Mouse (Mus musculus) liver, embryonic 11.5 days (tissue): ENCODE data around the gene Stra6. TPM values are rescaled to one million over a fixed set of nuclear protein-coding genes. Genes with fewer than 3 reads are reported as not detected.
A peak's percentile ranks its signal among the peaks of the same experiment; 100 is the strongest.

Experiments
- ATAC-seq: fragments of 200-750 bp; cut with Nextera tagmentation; replicated peaks from 2 replicates; pipeline ENCODE4 v1.8.0; 2017; ENCODE audit warnings: moderate number of reproducible peaks, mild to moderate bottlenecking, moderate TSS enrichment, moderate library complexity; ENCODE audit not compliant: low FRiP score
- DNase-seq: peaks from one replicate; pipeline ENCODE4 v3.0.0-alpha.2; 2017; ENCODE audit warnings: low spot score
- H3K27ac ChIP-seq: fragments of 300-500 bp; sonication (generic); 2 replicates; pipeline ENCODE4 v1.5.1; 2014; ENCODE audit warnings: mild to moderate bottlenecking, low read depth, low read length, control low read depth
- H3K27me3 ChIP-seq: fragments of 300-500 bp; sonication (generic); replicated peaks from 2 replicates; pipeline ENCODE4 v1.6.1; 2014; ENCODE audit warnings: low read length, mixed read lengths; ENCODE audit not compliant: control insufficient read depth, insufficient read depth
- H3K36me3 ChIP-seq: fragments of 300-500 bp; sonication (generic); 2 replicates; pipeline ENCODE4 v1.6.1; 2014; ENCODE audit warnings: mild to moderate bottlenecking, low read length, moderate library complexity, mixed read lengths; ENCODE audit not compliant: control insufficient read depth, insufficient read depth
- H3K4me1 ChIP-seq: fragments of 300-500 bp; sonication (generic); replicated peaks from 2 replicates; pipeline ENCODE4 v1.6.1; 2014; ENCODE audit warnings: low read length, mixed read lengths; ENCODE audit not compliant: control insufficient read depth, insufficient read depth
- H3K4me2 ChIP-seq: fragments of 300-500 bp; sonication (generic); 2 replicates; pipeline ENCODE4 v1.6.1; 2014; ENCODE audit warnings: mild to moderate bottlenecking, control low read depth, moderate library complexity
- H3K4me3 ChIP-seq: fragments of 300-500 bp; sonication (generic); 2 replicates; pipeline ENCODE4 v1.5.1; 2014; ENCODE audit warnings: low read depth, low read length, control low read depth
- H3K9ac ChIP-seq: fragments of 300-500 bp; sonication (generic); 2 replicates; pipeline ENCODE4 v1.6.1; 2014; ENCODE audit warnings: low read depth, low read length, control low read depth
- H3K9me3 ChIP-seq: fragments of 300-500 bp; sonication (generic); 2 replicates; pipeline ENCODE4 v1.6.1; 2016; ENCODE audit warnings: low read length, inconsistent platforms, mixed read lengths; ENCODE audit not compliant: control insufficient read depth
- whole genome bisulfite sequencing: fragments of 180-500 bp; shearing (Covaris S2); extraction: QIAGEN DNeasy Blood & Tissue Kit; methylation state at CpG from one replicate; pipeline ENCODE4 v1.1.7; 2014; 5-methylcytosine and 5-hydroxymethylcytosine counted together
- polyA plus RNA-seq: library from polyadenylated mRNA; unstranded; fragments of >200 nt; fragmentation: Nextera tagmentation; extraction: Ambion mirVana; gene quantifications from 2 replicates; pipeline ENCODE4 v1.2.1, GENCODE M21; 2014

Gene Stra6
- polyA plus RNA-seq, 1 experiment from 2014 or later, result 7.2 TPM

DNA sequence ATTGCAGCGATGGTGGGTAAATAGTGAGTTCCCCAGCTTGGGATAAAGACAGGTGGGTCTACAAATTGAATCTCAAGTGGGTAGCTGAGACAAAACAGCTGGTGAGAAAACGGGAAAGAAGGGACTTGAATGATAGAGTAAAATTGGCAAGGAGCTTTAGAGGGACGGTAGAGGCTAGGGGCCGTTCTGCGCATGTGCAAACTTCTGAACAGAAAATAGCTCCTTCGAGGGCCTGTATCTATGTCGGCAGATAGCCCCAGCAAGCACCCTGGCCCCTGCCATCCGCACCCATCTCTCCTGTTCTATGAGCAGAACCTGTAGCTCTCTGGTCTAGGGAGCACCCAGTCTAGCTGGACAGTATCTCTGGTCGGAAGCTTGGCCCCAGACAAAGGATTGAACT, 130.6 kb downstream of the Stra6 start:
- H3K4me1 ChIP-seq, result peaks cover 8% of the 10 kb centered on the region
- no peaks in the 10 kb centered on the region for H3K9me3 ChIP-seq
- no peaks in the 10 kb centered on the region for H3K36me3 ChIP-seq
- no peak for DNase-seq
- peaks cover 58% of the 10 kb centered on the region for H3K27me3 ChIP-seq
- 58% methylated on average over 9 of the region's 9 CpGs for WGBS
- H3K4me2 ChIP-seq, result no peak overlapping the region
- H3K9ac ChIP-seq, result no peak overlapping the region
- no peak overlapping the region for H3K27ac ChIP-seq
- no peak for ATAC-seq
- no peak overlapping the region for H3K4me3 ChIP-seq

- DNase-seq, result no peak
- Histone ChIP-seq H3K4me1 (peaks cover 8% of the 10 kb centered on the region), H3K36me3 (no peaks in the 10 kb centered on the region), H3K4me2 (no peak overlapping the region), H3K27ac (no peak overlapping the region), H3K9me3 (no peaks in the 10 kb centered on the region), H3K27me3 (peaks cover 73% of the 10 kb centered on the region), H3K9ac (no peak overlapping the region), H3K4me3 (no peak overlapping the region)
- ATAC-seq, result no peak
- WGBS, result 13% methylated on average over 1 of the region's 1 CpGs
Measured at GRCm38 (mm10) chr9:58195671-58196070, 132.1 kb downstream of the Stra6 start.

GRCm38 (mm10) chr9:58196141-58196540, 132.6 kb downstream of the Stra6 start:
- DNase-seq (no peak), ATAC-seq (no peak)
- Histone ChIP-seq H3K4me2 (peak overlapping the region; percentile 39), H3K9me3 (no peaks in the 10 kb centered on the region), H3K27me3 (peaks cover 78% of the 10 kb centered on the region), H3K4me1 (peaks cover 8% of the 10 kb centered on the region), H3K36me3 (no peaks in the 10 kb centered on the region), H3K27ac (no peak overlapping the region), H3K9ac (no peak overlapping the region), H3K4me3 (no peak overlapping the region)
- WGBS, result 2% methylated on average over 14 of the region's 14 CpGs

DNA sequence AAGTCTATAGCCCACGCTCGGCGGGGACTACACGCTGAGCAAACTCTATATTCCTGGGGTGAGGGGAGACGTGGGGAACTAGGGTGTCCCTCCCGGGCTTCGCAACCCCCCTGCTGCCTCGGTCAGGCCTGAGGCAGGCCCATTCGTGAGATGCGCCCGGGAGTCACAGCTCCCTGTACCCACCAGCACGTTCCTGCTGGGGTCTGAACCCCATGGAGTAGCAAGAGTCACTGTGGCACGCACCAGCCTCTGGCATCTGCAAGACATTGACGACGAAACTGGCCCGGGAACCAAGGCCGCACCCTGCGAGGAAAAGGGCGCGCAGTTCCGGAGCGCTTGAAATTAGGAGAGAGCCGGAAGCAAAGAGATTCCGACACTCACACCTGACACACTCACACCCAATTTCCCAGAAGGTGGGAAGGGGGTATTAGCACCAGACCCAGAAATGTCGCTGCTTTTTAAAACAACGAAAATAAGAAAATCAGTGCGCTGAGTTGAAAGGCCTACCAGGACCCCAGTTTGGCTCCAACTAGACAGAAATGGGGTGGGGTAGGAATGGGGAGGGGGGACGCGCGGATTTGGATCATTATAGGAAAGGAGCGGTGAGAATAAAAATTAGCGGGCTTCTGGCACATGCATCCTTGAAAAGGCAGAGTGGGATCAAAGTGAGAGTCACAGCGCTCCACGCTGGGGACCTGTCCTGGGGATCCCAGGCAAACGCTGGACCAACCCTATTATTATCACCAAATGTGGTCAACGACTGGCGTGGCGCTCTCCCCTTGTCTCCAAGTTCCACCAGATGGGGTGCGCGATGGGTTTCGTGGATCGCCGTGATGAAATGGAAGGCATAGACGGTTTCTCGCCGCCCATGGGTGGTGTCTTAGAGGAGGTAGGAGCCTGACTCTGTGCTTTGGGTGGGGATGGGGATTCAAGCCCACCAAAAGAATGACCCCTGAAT, 133.3 kb downstream of the Stra6 start:
- WGBS, result 4% methylated on average over 46 of the region's 46 CpGs
- Histone ChIP-seq H3K4me1 (peaks cover 8% of the 10 kb centered on the region), H3K27ac (no peak overlapping the region), H3K27me3 (peaks cover 85% of the 10 kb centered on the region), H3K4me3 (0 out of 2 replicates have a peak overlapping the region, but pooled peaks have one; percentile 6), H3K9ac (no peak overlapping the region), H3K36me3 (no peaks in the 10 kb centered on the region), H3K4me2 (peak overlapping the region; percentile 39), H3K9me3 (no peaks in the 10 kb centered on the region)
- no peak for ATAC-seq
- no peak for DNase-seq

GRCm38 (mm10) chr9:58197781-58198701, 134.5 kb downstream of the Stra6 start:
- no peaks in the 10 kb centered on the region for H3K36me3 ChIP-seq
- H3K9me3 ChIP-seq, result no peaks in the 10 kb centered on the region
- no peak overlapping the region for H3K27ac ChIP-seq
- 3% methylated on average over 58 of the region's 58 CpGs for WGBS
- peaks cover 97% of the 10 kb centered on the region for H3K27me3 ChIP-seq
- DNase-seq, result peak; percentile 54
- H3K4me2 ChIP-seq, result peak overlapping the region; percentile 43
- H3K4me1 ChIP-seq, result peaks cover 8% of the 10 kb centered on the region
- no peak for ATAC-seq
- H3K9ac ChIP-seq, result no peak overlapping the region
- H3K4me3 ChIP-seq, result peak overlapping the region; percentile 28

DNA sequence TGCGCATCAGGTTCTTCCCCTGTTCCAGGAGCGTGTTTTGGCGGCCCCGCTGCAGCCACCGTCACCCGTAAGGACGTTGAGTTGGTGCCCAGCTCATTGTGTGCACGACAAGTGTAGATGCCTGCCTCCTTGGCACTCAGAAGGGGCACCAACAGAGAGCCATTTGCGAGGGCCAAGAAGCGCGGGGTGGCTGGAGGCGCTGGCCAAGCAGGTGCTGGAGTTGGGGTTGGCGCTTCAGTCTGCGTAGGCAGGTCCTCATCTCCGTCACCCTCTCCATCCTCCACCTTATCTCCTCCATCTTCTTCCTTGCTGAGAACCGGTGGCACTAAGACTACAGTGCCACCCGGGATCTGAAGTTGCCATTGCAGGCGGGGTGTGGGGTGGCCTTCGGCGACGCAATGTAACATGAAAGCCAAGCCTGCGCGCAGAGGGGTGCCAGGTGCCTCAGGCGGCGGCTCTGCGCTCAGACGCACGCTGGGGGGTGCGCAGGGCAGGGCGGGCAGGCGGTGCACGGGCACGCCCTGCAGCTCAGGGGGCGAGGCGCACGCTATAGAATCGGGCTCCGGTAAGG, 135.3 kb downstream of the Stra6 start:
- DNase-seq (no peak), ATAC-seq (no peak)
- no peak overlapping the region for H3K4me3 ChIP-seq
- 4% methylated on average over 38 of the region's 38 CpGs for WGBS
- H3K4me1 ChIP-seq, result peaks cover 8% of the 10 kb centered on the region
- H3K9me3 ChIP-seq, result no peaks in the 10 kb centered on the region
- peaks cover 100% of the 10 kb centered on the region for H3K27me3 ChIP-seq
- H3K9ac ChIP-seq, result no peak overlapping the region
- H3K27ac ChIP-seq, result no peak overlapping the region
- H3K4me2 ChIP-seq, result no peak overlapping the region
- H3K36me3 ChIP-seq, result no peaks in the 10 kb centered on the region

DNA sequence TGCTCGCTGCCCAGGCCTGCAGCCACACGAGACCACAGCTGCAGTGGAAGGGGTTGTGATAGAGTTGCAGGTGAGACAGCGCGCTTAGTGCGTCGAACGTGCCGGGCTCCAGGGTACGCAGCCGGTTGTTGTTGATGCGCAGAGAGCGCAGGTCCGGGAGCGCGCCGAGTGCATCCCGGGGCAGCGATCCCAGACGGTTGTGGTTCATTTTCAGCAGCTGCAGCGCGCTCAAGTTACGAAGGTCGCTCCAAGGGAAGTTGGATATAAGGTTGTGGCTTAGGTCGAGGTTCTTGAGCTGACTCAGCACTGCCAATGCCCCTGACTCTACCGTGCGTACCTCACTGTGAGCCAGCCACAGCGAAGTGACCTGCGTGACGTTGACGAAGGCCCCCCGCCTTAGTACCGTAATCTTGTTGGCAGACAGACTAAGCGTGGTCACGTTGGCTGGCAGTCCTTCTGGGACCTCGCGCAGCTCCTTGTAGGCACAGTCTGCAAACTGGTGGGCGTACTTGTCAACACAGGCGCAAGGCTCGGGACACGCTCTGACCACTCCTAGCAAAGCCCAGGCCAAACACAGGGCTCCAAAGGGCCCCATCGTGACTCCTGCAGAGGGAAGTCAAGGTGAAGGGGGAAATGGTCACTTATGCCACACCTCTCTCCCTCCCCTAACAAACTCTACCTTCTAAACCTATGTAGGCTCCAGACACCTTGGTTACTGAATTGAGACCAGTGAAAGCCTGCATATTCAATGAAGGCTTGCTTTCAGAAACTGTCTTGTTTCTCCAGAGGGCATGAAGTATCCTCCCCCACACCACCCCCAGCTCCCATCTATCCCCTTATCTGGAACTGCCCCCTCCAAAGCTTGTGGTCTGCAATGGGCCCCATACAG, 136.0 kb downstream of the Stra6 start:
- no peak for DNase-seq
- Histone ChIP-seq H3K9me3 (no peaks in the 10 kb centered on the region), H3K4me3 (no peak overlapping the region), H3K4me1 (peaks cover 8% of the 10 kb centered on the region), H3K27ac (no peak overlapping the region), H3K9ac (no peak overlapping the region), H3K27me3 (peaks cover 99% of the 10 kb centered on the region), H3K36me3 (no peaks in the 10 kb centered on the region), H3K4me2 (no peak overlapping the region)
- ATAC-seq, result no peak
- 2% methylated on average over 41 of the region's 41 CpGs for WGBS
